Mouse (Mus musculus) ES-E14 (cell line): Measurements from ENCODE around the gene Acadvl.

Experiments used
- MAFK ChIP-seq: IDR thresholded peaks from 2 replicates; pipeline ENCODE4 v1.6.1; 2014; ENCODE audit warnings: mild to moderate bottlenecking, low read depth, low read length, inconsistent platforms; ENCODE audit not compliant: insufficient read depth
- ZNF384 ChIP-seq: IDR thresholded peaks from 2 replicates; pipeline ENCODE4 v1.6.1; 2012; ENCODE audit warnings: low read depth, low read length, inconsistent platforms

DNA sequence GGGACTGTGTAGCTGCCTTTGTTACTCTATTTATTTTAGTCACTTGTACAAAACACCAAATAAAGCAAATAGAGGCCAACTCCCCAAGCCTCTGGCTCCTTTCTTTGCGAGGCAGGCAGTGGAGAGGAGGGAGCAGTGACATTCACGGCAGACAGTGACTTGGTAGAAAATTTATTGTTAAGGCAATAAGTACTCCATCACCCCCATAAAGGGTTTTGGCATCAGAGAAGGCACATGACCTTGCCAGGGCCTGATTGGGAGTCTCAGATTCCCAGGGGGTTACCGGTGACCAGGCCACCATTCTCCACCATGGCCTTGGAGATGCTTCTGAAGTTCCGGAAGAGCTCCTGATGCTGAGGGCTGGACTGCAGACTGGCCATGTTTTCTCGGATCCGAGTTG is 5.2 kb downstream of the Acadvl start:
- TF ChIP-seq MAFK (no peak), ZNF384 (no peak)
